Mouse (Mus musculus) C2C12 (cell line): ENCODE results near the gene Galntl6. TPM values are rescaled to one million over a fixed set of nuclear protein-coding genes. Genes with fewer than 3 reads are reported as not detected.
"Not testable (repeated sequence)": the region's sequence is repeated elsewhere in the genome, so short reads cannot be mapped to it uniquely, and the experiment has no call there.

Experiments used
- H3K27me3 ChIP-seq: one replicate; pipeline ENCODE4 v1.6.1; 2011; ENCODE audit not compliant: control insufficient read depth, insufficient read depth, insufficient read length
- H3K36me3 ChIP-seq: one replicate; pipeline ENCODE4 v1.6.1; 2011; ENCODE audit not compliant: control insufficient read depth, insufficient read depth
- H3K4me3 ChIP-seq: one replicate; pipeline ENCODE4 v1.5.1; 2011; ENCODE audit warnings: mild to moderate bottlenecking, control low read depth; ENCODE audit not compliant: poor library complexity, insufficient read depth, severe bottlenecking
- H3K79me2 ChIP-seq: one replicate; pipeline ENCODE4 v1.6.1; 2011; ENCODE audit not compliant: control insufficient read depth, insufficient read depth
- H3K79me3 ChIP-seq: one replicate; pipeline ENCODE4 v1.6.1; 2011; ENCODE audit warnings: low read depth, control low read depth
- H3ac ChIP-seq: one replicate; pipeline ENCODE3; 2011; ENCODE audit warnings: low read depth; ENCODE audit not compliant: control insufficient read depth, insufficient read length
- CEBPB ChIP-seq: IDR thresholded peaks from one replicate; pipeline ENCODE4 v1.6.1; 2011; ENCODE audit warnings: low read depth, mild to moderate bottlenecking, control low read depth, moderate library complexity
- CTCF ChIP-seq: IDR thresholded peaks from one replicate; pipeline ENCODE4 v1.5.1; 2011; ENCODE audit not compliant: control insufficient read depth, insufficient read depth, insufficient read length
- FOSL1 ChIP-seq: IDR thresholded peaks from one replicate; pipeline ENCODE4 v1.8.0; 2011; ENCODE audit warnings: mild to moderate bottlenecking, low read length; ENCODE audit not compliant: poor library complexity, insufficient read depth, severe bottlenecking
- MAX ChIP-seq: IDR thresholded peaks from one replicate; pipeline ENCODE4 v1.6.1; 2011; ENCODE audit warnings: mild to moderate bottlenecking, control low read depth
- MYOD1 ChIP-seq: IDR thresholded peaks from one replicate; pipeline ENCODE4 v1.6.1; 2011; ENCODE audit warnings: low read depth; ENCODE audit not compliant: control insufficient read depth, insufficient read length
- MYOG ChIP-seq: IDR thresholded peaks from one replicate; pipeline ENCODE4 v1.6.1; 2011; ENCODE audit not compliant: control insufficient read depth, insufficient read length; ENCODE audit errors: extremely low read depth
- USF1 ChIP-seq: IDR thresholded peaks from one replicate; pipeline ENCODE4 v1.6.1; 2011; ENCODE audit warnings: low read depth, mild to moderate bottlenecking, control low read depth, moderate library complexity
- polyA plus RNA-seq: library from polyadenylated mRNA; unstranded; fragments of >200 nt; fragmentation: generic; extraction: Trizol; gene quantifications from one replicate; pipeline ENCODE4 v1.2.1, GENCODE M21; 2012; ENCODE audit warnings: missing spikeins

Gene Galntl6
- polyA plus RNA-seq, 1 experiment = not detected

- Histone ChIP-seq H3K79me2 (no peaks in the 10 kb centered on the region), H3K79me3 (no peaks in the 10 kb centered on the region), H3K27me3 (no peaks in the 10 kb centered on the region), H3K4me3 (no peak overlapping the region), H3K36me3 (no peaks in the 10 kb centered on the region), H3ac (no peak overlapping the region)
- TF ChIP-seq CEBPB (no peak), CTCF (no peak)
Observed at GRCm38 (mm10) chr8:58510516-58510915, 401.9 kb downstream of the Galntl6 start.

GRCm38 (mm10) chr8:58509051-58509450, 403.4 kb downstream of the Galntl6 start:
- H3K4me3 ChIP-seq = no peak overlapping the region
- H3K79me2 ChIP-seq = no peaks in the 10 kb centered on the region
- no peak overlapping the region for H3ac ChIP-seq
- H3K36me3 ChIP-seq = no peaks in the 10 kb centered on the region
- H3K79me3 ChIP-seq = no peaks in the 10 kb centered on the region
- no peaks in the 10 kb centered on the region for H3K27me3 ChIP-seq
- TF ChIP-seq MYOD1 (no peak), CTCF (no peak), MAX (no peak), CEBPB (no peak), FOSL1 (no peak), USF1 (no peak), MYOG (no peak)

- Histone ChIP-seq H3ac (no peak overlapping the region), H3K79me3 (no peaks in the 10 kb centered on the region), H3K27me3 (no peaks in the 10 kb centered on the region), H3K79me2 (no peaks in the 10 kb centered on the region), H3K4me3 (no peak overlapping the region), H3K36me3 (no peaks in the 10 kb centered on the region)
- TF ChIP-seq MAX = no peak
- no peak for TF ChIP-seq CTCF
- no peak for TF ChIP-seq USF1
- no peak for TF ChIP-seq MYOD1
- TF ChIP-seq CEBPB = no peak
- TF ChIP-seq MYOG = no peak
- no peak for TF ChIP-seq FOSL1
Observed at GRCm38 (mm10) chr8:58487099-58487498, 425.3 kb downstream of the Galntl6 start.

DNA sequence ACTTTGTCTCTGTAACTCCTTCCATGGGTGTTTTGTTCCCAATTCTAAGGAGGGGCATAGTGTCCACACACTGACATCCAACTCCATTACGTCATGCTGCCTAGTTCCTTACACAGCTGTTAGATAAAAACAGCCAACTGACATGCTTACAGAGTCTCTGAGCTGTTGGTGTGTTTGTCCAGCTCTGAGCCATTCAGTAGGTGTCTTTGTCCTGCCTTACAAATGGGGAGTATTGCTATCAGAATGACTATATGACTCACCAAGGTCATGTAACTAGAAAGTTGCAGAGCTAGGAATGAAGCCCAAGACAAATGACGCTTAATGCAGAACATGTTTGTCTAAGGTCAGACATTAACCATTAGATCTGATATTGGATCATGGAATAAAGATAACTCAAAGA, 449.1 kb downstream of the Galntl6 start:
- H3K4me3 ChIP-seq, H3K27me3 ChIP-seq, H3K36me3 ChIP-seq: not testable (repeated sequence)

GRCm38 (mm10) chr8:58442696-58443095, 469.7 kb downstream of the Galntl6 start:
- no peak overlapping the region for H3ac ChIP-seq
- H3K27me3 ChIP-seq = no peaks in the 10 kb centered on the region
- TF ChIP-seq CEBPB = no peak
- no peak for TF ChIP-seq CTCF
- TF ChIP-seq USF1 = no peak
- no peak for TF ChIP-seq MYOG
- TF ChIP-seq MAX = no peak
- no peak for TF ChIP-seq MYOD1
- TF ChIP-seq FOSL1 = no peak
- no peaks in the 10 kb centered on the region for H3K79me2 ChIP-seq
- H3K36me3 ChIP-seq = no peaks in the 10 kb centered on the region
- no peak overlapping the region for H3K4me3 ChIP-seq
- H3K79me3 ChIP-seq = no peaks in the 10 kb centered on the region

More for the DNA sequence above, 449.1 kb downstream of the Galntl6 start:
- H3K79me2 ChIP-seq, H3K79me3 ChIP-seq, H3ac ChIP-seq: not testable (repeated sequence)

GRCm38 (mm10) chr8:58418481-58418880, 494.0 kb downstream of the Galntl6 start:
- Histone ChIP-seq H3K79me3 (no peaks in the 10 kb centered on the region), H3K4me3 (no peak overlapping the region), H3K36me3 (no peaks in the 10 kb centered on the region), H3ac (no peak overlapping the region), H3K27me3 (no peaks in the 10 kb centered on the region), H3K79me2 (no peaks in the 10 kb centered on the region)
- no peak for TF ChIP-seq CEBPB
- no peak for TF ChIP-seq MYOG
- TF ChIP-seq MYOD1 = no peak
- TF ChIP-seq FOSL1 = no peak
- no peak for TF ChIP-seq MAX
- TF ChIP-seq USF1 = no peak
- TF ChIP-seq CTCF = no peak

DNA sequence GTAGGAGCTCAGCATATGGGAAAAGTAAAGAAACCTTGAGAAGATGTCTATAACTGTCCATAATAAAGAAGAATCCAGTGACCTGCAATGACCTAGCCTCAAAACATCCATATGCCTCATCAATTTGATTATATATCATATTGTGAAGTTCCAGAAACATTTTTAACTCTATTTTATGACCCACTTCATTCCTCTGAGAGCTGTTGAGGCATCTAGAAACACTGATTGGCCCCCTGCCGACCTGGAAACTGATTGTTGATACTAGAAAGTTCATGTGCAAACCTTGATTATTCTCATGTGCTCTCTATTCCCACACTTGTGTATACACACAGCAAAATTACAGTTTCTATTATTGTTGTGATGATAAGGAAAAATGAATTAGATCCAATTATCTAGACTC, 494.9 kb downstream of the Galntl6 start:
- no peaks in the 10 kb centered on the region for H3K79me2 ChIP-seq
- TF ChIP-seq MYOG (no peak), USF1 (no peak), MYOD1 (no peak), CEBPB (no peak), FOSL1 (no peak)
- H3K36me3 ChIP-seq = no peaks in the 10 kb centered on the region
- H3ac ChIP-seq = no peak overlapping the region
- H3K27me3 ChIP-seq = no peaks in the 10 kb centered on the region
- H3K4me3 ChIP-seq = no peak overlapping the region
- no peaks in the 10 kb centered on the region for H3K79me3 ChIP-seq
